Comparison of ENCODE assay signal across 8 mouse cellular contexts in genomic region chr2:155668461-155668860, GRCm38 (mm10). TPM values are rescaled to one million over a fixed set of nuclear protein-coding genes. Genes with fewer than 3 reads are reported as not detected.
DNase-seq lines count a peak whose midpoint lies in the region; ATAC-seq and TF ChIP-seq lines count a peak whose summit lies in the region.
"Had no signal": no experiment of that assay in that cellular context is flagged by ENCODE, and none has a peak within 500 bp of the region (broad histone marks: within the 10 kb centered on the region; RNA-seq: fewer than 3 reads in every experiment).

No protein-coding gene starts in this region.

- peak; percentile 17 to 75; a peak in 2 of 4 replicates for TF ChIP-seq CTCF in CH12.LX (conservative IDR thresholded peaks at IDR 0.05 in 1 of 2, IDR thresholded peaks at IDR 0.05 in 1 of 2; ENCODE audit: low read depth in 2 of 2, low read length in 2 of 2)
- peak; percentile 68 for TF ChIP-seq CTCF in liver, embryonic 14.5 days (IDR thresholded peaks at IDR 0.05; ENCODE audit: low read depth)

- WGBS in liver, embryonic 14.5 days (ENCODE audit: insufficient replicate concordance) = 71% methylated on average over 4 of the region's 4 CpGs
- WGBS in forebrain, embryonic 11.5 days = 88% methylated on average over 4 of the region's 4 CpGs

- H3K9ac ChIP-seq in CH12.LX (ENCODE audit: insufficient read depth, low read depth) = no peak overlapping the region
- H3K9ac ChIP-seq in liver, embryonic 14.5 days (replicated peaks) = no peak overlapping the region
- H3K9ac ChIP-seq in forebrain, embryonic 11.5 days (ENCODE audit: low read length) = no peak overlapping the region
- H3K9ac ChIP-seq: limb, embryonic 15.5 days had no signal

- H3K4me3 ChIP-seq in CH12.LX (replicated peaks in 1 of 3; ENCODE audit: low read depth in 2 of 3, low read length in 2 of 3, poor library complexity in 1 of 3) = no peak overlapping the region
- no peak overlapping the region for H3K4me3 ChIP-seq in liver, embryonic 14.5 days (ENCODE audit: insufficient read depth in 1 of 2, low read depth in 2 of 2, low read length in 2 of 2)
- H3K4me3 ChIP-seq in forebrain, embryonic 11.5 days (ENCODE audit: low read depth, low read length) = no peak overlapping the region
- H3K4me3 ChIP-seq: limb, embryonic 15.5 days had no signal

- H3K27ac ChIP-seq in CH12.LX (ENCODE audit: insufficient read depth, low read depth) = no peak overlapping the region
- no peak overlapping the region for H3K27ac ChIP-seq in liver, embryonic 14.5 days
- H3K27ac ChIP-seq in forebrain, embryonic 11.5 days (ENCODE audit: low read depth, low read length) = no peak overlapping the region
- H3K27ac ChIP-seq: limb, embryonic 15.5 days had no signal

- TF ChIP-seq EP300 in CH12.LX (IDR thresholded peaks at IDR 0.05; ENCODE audit: low read length) = no peak
- no peak for TF ChIP-seq EP300 in liver, embryonic 14.5 days (IDR thresholded peaks at IDR 0.05; ENCODE audit: low read depth)

- DNase-seq in kidney, adult 11 months = peak; percentile 12
- no peak for DNase-seq in kidney, adult 18-20 months
- peak; percentile 55 for DNase-seq in CH12.LX (ENCODE audit: extremely low read depth)
- peak; percentile 71 for DNase-seq in R1 (ENCODE audit: low read depth, low spot score)
- peak in 2 of 3 experiments; percentile 6 to 15 for DNase-seq in liver, embryonic 14.5 days (ENCODE audit: low read depth in 3 of 3, low spot score in 3 of 3)
- peak; percentile 55 to 58 for DNase-seq in thymus, postnatal 36 days
- no peak for DNase-seq in forebrain, embryonic 11.5 days (ENCODE audit: low spot score)

- in situ Hi-C loops in CH12.LX (cut with MboI; ENCODE audit: low pct_ligation_motif_present, low pct_unique_long_range_greater_than_20kb, low sequenced_read_pairs) = no loop called here

- TF ChIP-seq RAD21 in CH12.LX (IDR thresholded peaks at IDR 0.05; ENCODE audit: low read depth, low read length) = peak; percentile 42

- no peaks in the 10 kb centered on the region for H3K27me3 ChIP-seq in CH12.LX (replicated peaks)
- H3K27me3 ChIP-seq in liver, embryonic 14.5 days (ENCODE audit: control insufficient read depth, insufficient read depth, low read length) = no peaks in the 10 kb centered on the region
- H3K27me3 ChIP-seq in forebrain, embryonic 11.5 days (ENCODE audit: control insufficient read depth, insufficient read depth, low read length) = no peaks in the 10 kb centered on the region
- H3K27me3 ChIP-seq: limb, embryonic 15.5 days had no signal

- no peaks in the 10 kb centered on the region for H3K4me1 ChIP-seq in CH12.LX (ENCODE audit: control insufficient read depth in 1 of 2, insufficient read depth in 2 of 2)
- no peaks in the 10 kb centered on the region for H3K4me1 ChIP-seq in liver, embryonic 14.5 days (replicated peaks; ENCODE audit: control insufficient read depth in 2 of 2, insufficient read depth in 2 of 2, low read length in 1 of 2)
- H3K4me1 ChIP-seq in forebrain, embryonic 11.5 days (replicated peaks; ENCODE audit: control insufficient read depth, insufficient read depth, low read length) = no peaks in the 10 kb centered on the region
- H3K4me1 ChIP-seq: limb, embryonic 15.5 days had no signal

- TF ChIP-seq POLR2A in CH12.LX (IDR thresholded peaks at IDR 0.05; ENCODE audit: low read depth, low read length) = no peak

- H3K4me2 ChIP-seq in CH12.LX (ENCODE audit: insufficient read depth, low read depth, poor library complexity, severe bottlenecking) = no peak overlapping the region
- H3K4me2 ChIP-seq in liver, embryonic 14.5 days (ENCODE audit: low read depth) = no peak overlapping the region
- H3K4me2 ChIP-seq in forebrain, embryonic 11.5 days (ENCODE audit: low read depth, low read length, severe bottlenecking) = no peak overlapping the region
- H3K4me2 ChIP-seq: limb, embryonic 15.5 days had no signal

- dilution Hi-C loops in CH12.LX (cut with MboI; ENCODE audit: extremely low pct_ligation_motif_present, extremely low pct_unique_long_range_greater_than_20kb, low sequenced_read_pairs) = no loop called here

- H3K79me2 ChIP-seq in CH12.LX (replicated peaks; ENCODE audit: control insufficient read depth, extremely low read depth, insufficient read depth, poor library complexity, severe bottlenecking) = no peaks in the 10 kb centered on the region

- ATAC-seq in liver, embryonic 14.5 days (ENCODE audit: insufficient read depth) = no peak
- ATAC-seq in forebrain, embryonic 11.5 days (replicated peaks; ENCODE audit: low FRiP score) = no peak

- H3K9me3 ChIP-seq in CH12.LX (replicated peaks; ENCODE audit: low read length) = no peaks in the 10 kb centered on the region
- H3K9me3 ChIP-seq in liver, embryonic 14.5 days (ENCODE audit: control insufficient read depth, low read length) = no peaks in the 10 kb centered on the region
- H3K9me3 ChIP-seq in forebrain, embryonic 11.5 days (ENCODE audit: control insufficient read depth, low read length) = no peaks in the 10 kb centered on the region
- H3K9me3 ChIP-seq: limb, embryonic 15.5 days had no signal

- H3K36me3 ChIP-seq in CH12.LX (replicated peaks in 1 of 2; ENCODE audit: control insufficient read depth in 1 of 2, insufficient read depth in 1 of 2, low read length in 1 of 2) = peaks cover 43 to 77% of the 10 kb centered on the region in 2 experiments
- H3K36me3 ChIP-seq in liver, embryonic 14.5 days (replicated peaks; ENCODE audit: control insufficient read depth, insufficient read depth, low read depth) = peaks cover 18% of the 10 kb centered on the region
- peaks cover 7% of the 10 kb centered on the region; the same call in 1 of the 2 replicates for H3K36me3 ChIP-seq in forebrain, embryonic 11.5 days (ENCODE audit: control insufficient read depth, insufficient read depth, low read length)

TF ChIP-seq in CH12.LX, 34 proteins besides CTCF, POLR2A, EP300 and RAD21:
- TF ChIP-seq POLR2AphosphoS2 (IDR thresholded peaks at IDR 0.05; ENCODE audit: low read depth, low read length) (no peak), KAT2A (IDR thresholded peaks at IDR 0.05; ENCODE audit: insufficient replicate concordance, low read length) (no peak), SMC3 (IDR thresholded peaks at IDR 0.05; ENCODE audit: low read depth, low read length) (peak; percentile 62)
TF ChIP-seq in CH12.LX: peak in this region for 1.

RNA-seq across cellular contexts. Expression of gene Trpc4ap, which starts 23.7 kb away (rescaled TPM):
- total RNA-seq in CH12.LX (2012; rRNA removed) (49.1 and 52.8 TPM in 2 replicates), CH12.LX (2014; rRNA removed) (53.7 and 55.8 TPM in 2 replicates)
- polyA plus RNA-seq in CH12.LX (2012; ENCODE audit: insufficient read length, low read depth) = 73.3 and 105 TPM in 2 replicates
- 37.3 and 37.7 TPM in 2 replicates for polyA plus RNA-seq in liver, embryonic 14.5 days (2012; rRNA removed)
- polyA plus RNA-seq in liver, embryonic 14.5 days (2014; fragmentation: Nextera tagmentation; extraction: Ambion mirVana) = 44.7 and 48.7 TPM in 2 replicates
- 141 and 154 TPM in 2 replicates for polyA plus RNA-seq in forebrain, embryonic 11.5 days (2014; fragmentation: Nextera tagmentation; extraction: Ambion mirVana)

RNA-seq across cellular contexts. Expression of gene Myh7b, which starts 57.4 kb away (rescaled TPM):
- total RNA-seq in CH12.LX (2012; rRNA removed) (under 0.01 and 0.51 TPM in 2 replicates), CH12.LX (2014; rRNA removed) (0.43 TPM in 1 of 2 replicates, not detected in the other)
- not detected in 2 replicates for polyA plus RNA-seq in CH12.LX (2012; ENCODE audit: insufficient read length, low read depth)
- 1.7 and 3.0 TPM in 2 replicates for polyA plus RNA-seq in liver, embryonic 14.5 days (2012; rRNA removed)
- 1.5 and 1.6 TPM in 2 replicates for polyA plus RNA-seq in liver, embryonic 14.5 days (2014; fragmentation: Nextera tagmentation; extraction: Ambion mirVana)
- 0.27 and 0.31 TPM in 2 replicates for polyA plus RNA-seq in forebrain, embryonic 11.5 days (2014; fragmentation: Nextera tagmentation; extraction: Ambion mirVana)

Comparison
In these comparisons a context has a peak if more than half of its experiments do, and no peak if none do; other contexts are left out.
1. DNase-seq: peak in kidney, adult 11 months (single experiment), CH12.LX (single experiment), R1 (single experiment), liver, embryonic 14.5 days (2 of 3) and thymus, postnatal 36 days (2 of 2); none in kidney, adult 18-20 months (single experiment) and forebrain, embryonic 11.5 days (single experiment).